Mouse (Mus musculus): ENCODE results near the gene Ttc19.

- no peak for TF ChIP-seq CTCF (IDR thresholded peaks at IDR 0.05; ENCODE audit: low read depth, low read length)
- TF ChIP-seq GATA1 (IDR thresholded peaks at IDR 0.05; ENCODE audit: borderline replicate concordance, low read length) = no peak
- no peak for TF ChIP-seq TAL1 (conservative IDR thresholded peaks at IDR 0.05; ENCODE audit: low read depth, low read length)
- TF ChIP-seq GATA2 (IDR thresholded peaks at IDR 0.05; ENCODE audit: borderline replicate concordance, low read depth, low read length) = no peak
Observed at GRCm38 (mm10) chr11:62294121-62294520, 12.8 kb downstream of the Ttc19 start.

Data from G1E (cell line).